Mouse (Mus musculus): ENCODE measurements around the gene Usp7.
"Not testable (repeated sequence)": the region's sequence is repeated elsewhere in the genome, so short reads cannot be mapped to it uniquely, and the experiment has no call there.

The Usp7 gene

GRCm38 (mm10) chr16:8783198-8783913 is 8.8 kb downstream of the Usp7 start:
- no peak for DNase-seq (ENCODE audit: low spot score in 2 of 2)

GRCm38 (mm10) chr16:8781660-8782059 is 10.4 kb downstream of the Usp7 start:
- no peak for DNase-seq (ENCODE audit: low spot score in 2 of 2)

GRCm38 (mm10) chr16:8781191-8781590 is 10.9 kb downstream of the Usp7 start:
- DNase-seq (ENCODE audit: low spot score in 2 of 2), result no peak

GRCm38 (mm10) chr16:8780187-8780586 is 11.9 kb downstream of the Usp7 start:
- no peak for DNase-seq (ENCODE audit: low spot score in 2 of 2)

GRCm38 (mm10) chr16:8778697-8779096 is 13.4 kb downstream of the Usp7 start:
- DNase-seq (ENCODE audit: low spot score in 2 of 2), result no peak

GRCm38 (mm10) chr16:8777202-8777601 is 14.9 kb downstream of the Usp7 start:
- DNase-seq (ENCODE audit: low spot score in 2 of 2), result no peak

GRCm38 (mm10) chr16:8776634-8777033 is 15.5 kb downstream of the Usp7 start:
- DNase-seq (ENCODE audit: low spot score in 2 of 2), result no peak

GRCm38 (mm10) chr16:8771086-8771485 is 21.0 kb downstream of the Usp7 start:
- DNase-seq (ENCODE audit: low spot score in 2 of 2), result no peak

- not testable (repeated sequence) for DNase-seq (ENCODE audit: low spot score in 2 of 2)
Observed at GRCm38 (mm10) chr16:8770342-8770741, 21.8 kb downstream of the Usp7 start.

GRCm38 (mm10) chr16:8769466-8769865 is 22.6 kb downstream of the Usp7 start:
- DNase-seq (ENCODE audit: low spot score in 2 of 2), result no peak

- DNase-seq (ENCODE audit: low spot score in 2 of 2), result peak; percentile 6 to 42
Observed at GRCm38 (mm10) chr16:8769065-8769464, 23.0 kb downstream of the Usp7 start.

GRCm38 (mm10) chr16:8768588-8768987 is 23.5 kb downstream of the Usp7 start:
- DNase-seq (ENCODE audit: low spot score in 2 of 2), result peak in 1 of 2 experiments; percentile 6

- DNase-seq (ENCODE audit: low spot score in 2 of 2), result no peak
Observed at GRCm38 (mm10) chr16:8768071-8768470, 24.0 kb downstream of the Usp7 start.

- DNase-seq (ENCODE audit: low spot score in 2 of 2), result peak in 1 of 2 experiments; percentile 12
Observed at GRCm38 (mm10) chr16:8767133-8768052, 24.7 kb downstream of the Usp7 start.

GRCm38 (mm10) chr16:8766196-8766595 is 25.9 kb downstream of the Usp7 start:
- no peak for DNase-seq (ENCODE audit: low spot score in 2 of 2)

GRCm38 (mm10) chr16:8764124-8764907 is 27.8 kb downstream of the Usp7 start:
- no peak for DNase-seq (ENCODE audit: low spot score in 2 of 2)

GRCm38 (mm10) chr16:8763028-8763427 is 29.1 kb downstream of the Usp7 start:
- peak in 1 of 2 experiments; percentile 30 for DNase-seq (ENCODE audit: low spot score in 2 of 2)

- no peak for DNase-seq (ENCODE audit: low spot score in 2 of 2)
Observed at GRCm38 (mm10) chr16:8761894-8762293, 30.2 kb downstream of the Usp7 start.

GRCm38 (mm10) chr16:8761005-8761404 is 31.1 kb downstream of the Usp7 start:
- no peak for DNase-seq (ENCODE audit: low spot score in 2 of 2)

GRCm38 (mm10) chr16:8758979-8759378 is 33.1 kb downstream of the Usp7 start:
- DNase-seq (ENCODE audit: low spot score in 2 of 2), result no peak

- no peak for DNase-seq (ENCODE audit: low spot score in 2 of 2)
Observed at GRCm38 (mm10) chr16:8758193-8758592, 33.9 kb downstream of the Usp7 start.

GRCm38 (mm10) chr16:8757586-8757985 is 34.5 kb downstream of the Usp7 start:
- not testable (repeated sequence) for DNase-seq (ENCODE audit: low spot score in 2 of 2)

All from frontal cortex, postnatal 14 days (tissue).